Mouse (Mus musculus): ENCODE data around the gene Atp8a1. TPM values are rescaled to one million over a fixed set of nuclear protein-coding genes. Genes with fewer than 3 reads are reported as not detected.

Gene Atp8a1
- 31.3 and 37.8 TPM in 2 replicates for polyA plus RNA-seq (2016; fragmentation: Nextera tagmentation; extraction: Ambion mirVana)

DNA sequence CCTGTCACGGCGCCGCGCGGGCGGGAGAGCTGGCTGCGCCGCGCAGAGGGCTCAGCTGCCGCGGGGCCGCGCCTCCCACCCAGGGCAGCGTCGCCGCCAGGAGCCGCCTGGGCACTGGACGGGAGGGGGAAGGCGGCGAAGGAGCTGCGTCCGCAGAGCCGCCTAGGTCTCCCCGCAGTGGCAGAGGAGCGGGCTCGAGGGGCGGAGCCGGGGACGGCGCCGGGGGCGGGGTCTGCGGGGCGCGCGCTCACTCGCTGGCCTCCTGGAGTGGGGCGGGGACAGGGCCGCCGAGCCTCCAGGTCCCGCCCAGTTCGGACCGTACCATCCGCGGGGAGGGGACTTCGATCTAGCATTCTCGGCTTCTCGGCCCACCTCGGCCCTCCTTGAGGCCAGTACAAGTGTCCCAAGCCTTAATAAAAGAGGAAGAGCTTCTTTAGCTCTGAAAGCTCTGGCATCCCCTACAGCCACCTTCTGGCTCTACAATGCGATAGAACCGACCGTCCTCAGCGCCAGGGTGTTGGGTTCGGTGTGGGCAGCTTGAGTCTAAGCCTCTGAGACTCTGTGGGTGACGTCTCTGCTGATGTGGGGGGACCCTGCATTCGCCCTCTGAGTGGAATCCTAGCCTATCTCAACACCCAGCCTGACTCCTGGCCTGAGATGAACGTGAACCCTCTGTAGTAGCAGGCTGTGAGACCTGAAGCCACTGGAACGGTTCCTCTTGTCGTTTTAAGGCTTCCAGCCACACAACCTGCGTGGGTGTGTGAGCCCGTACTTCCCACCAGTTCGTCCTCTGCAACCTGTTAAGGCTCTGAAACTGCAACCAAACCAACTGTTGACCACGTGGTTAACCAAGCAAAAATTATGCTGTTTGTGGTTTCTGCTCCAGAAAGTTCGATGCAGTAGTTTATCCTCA lies at the start of gene Atp8a1:
Gene Atp8a1 (minus strand): TSS at position 182 of the 913 bp plus-strand sequence.
- no peaks in the 10 kb centered on the region for H3K36me3 ChIP-seq
- peak within 1 kb of the TSS; percentile 81 for H3K4me2 ChIP-seq (replicated peaks)
- ATAC-seq (ENCODE audit: low FRiP score, low read depth): peak; percentile 95
- WGBS: 1% methylated on average over 64 of the region's 64 CpGs
- H3K27ac ChIP-seq (replicated peaks): peak within 1 kb of the TSS; percentile 85
- H3K27me3 ChIP-seq: no peaks in the 10 kb centered on the region
- H3K9ac ChIP-seq (replicated peaks): peak within 1 kb of the TSS; percentile 79
- H3K4me1 ChIP-seq: peaks cover 39% of the 10 kb centered on the region
- H3K9me3 ChIP-seq: no peaks in the 10 kb centered on the region
- H3K4me3 ChIP-seq: peak within 1 kb of the TSS; percentile 86

DNA sequence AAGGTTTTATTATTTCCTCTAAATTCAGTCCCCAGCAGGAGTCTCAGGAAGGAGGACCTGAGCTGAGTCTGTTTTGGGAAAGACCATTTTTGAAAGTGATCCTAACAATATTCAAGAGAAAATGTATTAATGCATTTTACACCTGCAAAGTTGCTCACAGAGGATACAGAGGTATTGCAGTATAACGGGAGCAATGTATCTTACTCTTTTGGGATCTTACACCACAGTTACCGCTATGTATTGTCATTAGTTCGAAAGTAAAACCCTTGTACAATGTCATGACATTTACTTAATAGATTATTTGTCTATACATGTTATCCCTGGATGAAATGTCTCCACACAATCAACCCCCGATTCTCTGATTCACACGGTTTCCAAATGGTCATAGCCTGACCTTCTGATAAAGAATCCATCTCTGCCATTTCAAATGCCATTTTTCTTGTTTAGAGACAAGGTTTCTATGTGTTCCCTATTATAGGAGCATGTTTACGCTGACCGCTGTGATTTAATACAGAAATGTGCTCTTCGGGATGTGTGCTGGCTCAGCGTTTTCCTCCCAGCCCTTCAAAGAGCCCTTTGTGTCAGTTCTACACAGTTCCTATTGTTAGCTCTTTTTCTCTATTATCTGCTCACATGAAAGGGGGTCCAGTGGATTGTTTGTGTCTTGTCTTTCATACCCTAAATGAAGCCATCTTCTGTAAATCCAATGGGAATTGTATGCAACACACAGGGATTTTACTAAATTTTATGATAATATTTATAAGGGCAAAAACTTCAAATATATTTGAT lies 37.4 kb upstream of the Atp8a1 start:
- Histone ChIP-seq H3K27me3 (peaks cover 9% of the 10 kb centered on the region; the same call in 1 of the 2 replicates), H3K4me3 (no peak overlapping the region), H3K9me3 (no peaks in the 10 kb centered on the region), H3K36me3 (no peaks in the 10 kb centered on the region), H3K4me2 (replicated peaks) (0 out of 2 replicates have a peak overlapping the region, but pooled peaks have one; percentile 12), H3K27ac (replicated peaks) (no peak overlapping the region), H3K4me1 (0 out of 2 replicates have a peak, but pooled peaks cover 4% of the 10 kb centered on the region), H3K9ac (replicated peaks) (no peak overlapping the region)
- peak; percentile 60 for ATAC-seq (ENCODE audit: low FRiP score, low read depth)
- 45% methylated on average over 9 of the region's 9 CpGs for WGBS

DNA sequence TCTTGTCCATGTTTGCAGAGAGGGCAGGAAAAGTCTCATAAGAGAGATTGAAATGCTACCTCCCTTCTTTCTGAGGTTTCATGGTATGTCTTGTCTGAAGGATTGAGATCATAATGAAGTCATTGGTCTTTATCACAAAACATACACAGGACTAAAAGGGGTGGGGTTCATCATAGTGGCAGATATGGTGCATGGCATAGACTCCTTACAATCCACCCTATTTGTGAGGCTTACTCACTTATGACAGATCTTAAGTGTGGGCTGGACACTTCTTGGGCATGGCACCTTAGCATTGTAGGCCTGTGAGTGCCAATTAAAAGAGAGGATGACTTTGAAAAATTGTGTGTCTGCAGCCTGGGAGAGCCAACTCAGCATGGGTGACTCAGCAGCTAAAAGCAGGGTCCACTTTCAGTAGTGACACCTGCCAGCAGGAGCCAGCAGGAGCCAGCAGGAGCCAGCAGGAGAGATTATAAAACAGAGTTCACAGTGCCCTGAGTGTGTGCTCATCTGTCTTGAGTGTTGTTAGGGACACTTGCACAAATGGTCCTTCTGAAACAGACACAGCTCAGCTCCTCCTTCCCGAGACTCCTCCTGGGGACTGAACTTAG lies 36.4 kb upstream of the Atp8a1 start:
- H3K9ac ChIP-seq (replicated peaks): no peak overlapping the region
- H3K27me3 ChIP-seq: peaks cover 9% of the 10 kb centered on the region; the same call in 1 of the 2 replicates
- 58% methylated on average over 1 of the region's 1 CpGs for WGBS
- 0 out of 2 replicates have a peak, but pooled peaks cover 4% of the 10 kb centered on the region for H3K4me1 ChIP-seq
- no peaks in the 10 kb centered on the region for H3K36me3 ChIP-seq
- H3K27ac ChIP-seq (replicated peaks): no peak overlapping the region
- no peak overlapping the region for H3K4me2 ChIP-seq (replicated peaks)
- no peak overlapping the region for H3K4me3 ChIP-seq
- ATAC-seq (ENCODE audit: low FRiP score, low read depth): no peak
- no peaks in the 10 kb centered on the region for H3K9me3 ChIP-seq

DNA sequence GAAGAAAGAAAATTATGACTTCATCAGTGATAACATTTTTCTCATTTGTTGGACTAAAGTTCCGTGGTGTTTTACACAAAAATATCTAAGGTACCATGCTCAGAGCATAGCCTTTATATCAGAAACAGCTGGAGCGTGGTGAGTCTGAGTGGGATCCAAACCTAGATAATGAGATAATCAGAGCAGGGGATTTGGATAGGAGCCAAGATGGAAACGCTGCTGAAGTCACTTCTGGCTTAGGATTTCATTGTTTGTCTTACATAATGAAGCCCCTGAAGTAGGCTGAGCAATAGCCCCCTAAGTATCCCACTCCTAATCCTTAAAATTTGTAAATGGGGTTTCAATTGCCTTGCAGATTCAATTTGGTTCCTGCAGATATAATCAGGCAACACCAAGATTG lies 24.2 kb upstream of the Atp8a1 start:
- Histone ChIP-seq H3K27ac (replicated peaks) (no peak overlapping the region), H3K4me1 (no peaks in the 10 kb centered on the region), H3K9me3 (no peaks in the 10 kb centered on the region), H3K36me3 (no peaks in the 10 kb centered on the region), H3K4me3 (no peak overlapping the region), H3K27me3 (no peaks in the 10 kb centered on the region), H3K4me2 (replicated peaks) (no peak overlapping the region), H3K9ac (replicated peaks) (no peak overlapping the region)
- 0 out of 2 replicates have a peak, but pooled peaks have one; percentile 47 for ATAC-seq (ENCODE audit: low FRiP score, low read depth)
- 26% methylated on average over 3 of the region's 3 CpGs for WGBS

DNA sequence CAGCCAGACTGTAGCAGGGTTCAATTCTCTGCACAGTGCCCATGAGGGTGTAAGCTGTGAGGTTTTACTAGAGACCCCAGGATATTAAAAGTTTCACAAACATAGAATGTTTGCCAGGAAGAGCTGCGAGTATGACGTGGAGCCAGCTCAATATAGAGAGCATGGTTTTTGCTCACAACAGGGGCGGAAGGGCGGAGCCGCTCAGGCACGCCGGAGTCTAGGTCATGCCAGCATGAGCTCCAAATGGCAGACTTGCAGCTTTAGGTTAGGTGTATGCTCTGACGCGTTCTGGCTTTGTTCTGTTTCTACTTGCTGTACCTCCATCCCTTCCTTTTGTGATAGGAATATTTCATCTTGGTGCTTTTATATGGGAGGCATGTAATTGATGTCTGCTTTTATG lies 19.0 kb upstream of the Atp8a1 start:
- Histone ChIP-seq H3K27ac (replicated peaks) (no peak overlapping the region), H3K36me3 (no peaks in the 10 kb centered on the region), H3K9ac (replicated peaks) (no peak overlapping the region), H3K4me2 (replicated peaks) (no peak overlapping the region), H3K27me3 (0 out of 2 replicates have a peak, but pooled peaks cover 2% of the 10 kb centered on the region), H3K9me3 (no peaks in the 10 kb centered on the region), H3K4me1 (peaks cover 6% of the 10 kb centered on the region; the same call in 1 of the 2 replicates), H3K4me3 (no peak overlapping the region)
- WGBS: 83% methylated on average over 9 of the region's 9 CpGs
- ATAC-seq (ENCODE audit: low FRiP score, low read depth): no peak

DNA sequence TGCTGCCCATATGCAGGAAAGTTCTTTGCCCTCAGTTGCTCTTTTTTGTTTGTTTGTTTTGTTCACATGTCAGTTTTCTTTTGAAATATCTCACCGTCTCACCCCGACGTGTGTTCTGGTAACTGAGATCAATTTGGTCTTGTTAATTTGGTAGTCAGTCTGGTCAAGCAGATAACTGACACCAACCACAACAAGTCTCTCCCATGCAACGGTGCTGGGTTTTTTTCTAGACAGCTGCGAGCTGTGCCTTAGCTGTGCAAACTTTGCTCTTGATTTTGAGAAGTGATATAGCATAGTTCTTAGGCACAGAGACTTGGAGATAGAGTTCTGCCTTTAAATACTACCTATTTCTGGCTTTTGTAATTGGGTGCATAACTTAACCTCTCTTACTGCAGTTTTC lies 18.4 kb upstream of the Atp8a1 start:
- Histone ChIP-seq H3K9me3 (no peaks in the 10 kb centered on the region), H3K4me3 (no peak overlapping the region), H3K4me2 (replicated peaks) (no peak overlapping the region), H3K36me3 (no peaks in the 10 kb centered on the region), H3K4me1 (peaks cover 6% of the 10 kb centered on the region; the same call in 1 of the 2 replicates), H3K9ac (replicated peaks) (no peak overlapping the region), H3K27me3 (0 out of 2 replicates have a peak, but pooled peaks cover 2% of the 10 kb centered on the region), H3K27ac (replicated peaks) (no peak overlapping the region)
- no peak for ATAC-seq (ENCODE audit: low FRiP score, low read depth)
- 80% methylated on average over 5 of the region's 5 CpGs for WGBS

DNA sequence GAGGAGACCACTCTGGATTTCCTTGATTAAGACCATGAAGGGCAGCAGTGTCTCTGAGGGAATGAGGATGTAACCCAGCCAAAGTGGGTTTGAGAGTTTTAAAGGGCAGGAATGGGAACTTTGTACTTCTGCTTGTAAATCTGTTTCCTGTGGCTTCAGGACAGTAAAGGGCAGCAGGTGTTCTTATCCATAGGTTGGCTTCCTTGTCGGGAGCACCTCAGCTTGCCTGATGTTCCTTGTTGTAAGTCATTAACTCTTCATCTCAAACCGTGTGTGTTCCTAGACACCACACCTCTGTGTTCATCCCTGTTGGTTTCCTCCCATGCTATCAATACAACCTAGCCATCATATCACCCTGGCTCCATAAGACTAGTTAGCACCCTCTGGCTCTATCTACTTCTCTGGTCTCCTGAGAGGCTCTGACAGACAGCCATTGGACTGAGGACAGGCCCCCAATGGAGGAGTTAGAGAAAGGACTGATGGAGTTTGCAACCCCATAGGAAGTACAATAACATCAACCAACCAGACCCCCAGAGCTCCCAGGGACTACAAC lies 17.4 kb upstream of the Atp8a1 start:
- 83% methylated on average over 2 of the region's 2 CpGs for WGBS
- H3K4me3 ChIP-seq: no peak overlapping the region
- H3K27ac ChIP-seq (replicated peaks): no peak overlapping the region
- peaks cover 6% of the 10 kb centered on the region; the same call in 1 of the 2 replicates for H3K4me1 ChIP-seq
- H3K9me3 ChIP-seq: no peaks in the 10 kb centered on the region
- no peak overlapping the region for H3K9ac ChIP-seq (replicated peaks)
- H3K36me3 ChIP-seq: no peaks in the 10 kb centered on the region
- H3K4me2 ChIP-seq (replicated peaks): no peak overlapping the region
- H3K27me3 ChIP-seq: 0 out of 2 replicates have a peak, but pooled peaks cover 2% of the 10 kb centered on the region
- ATAC-seq (ENCODE audit: low FRiP score, low read depth): no peak

DNA sequence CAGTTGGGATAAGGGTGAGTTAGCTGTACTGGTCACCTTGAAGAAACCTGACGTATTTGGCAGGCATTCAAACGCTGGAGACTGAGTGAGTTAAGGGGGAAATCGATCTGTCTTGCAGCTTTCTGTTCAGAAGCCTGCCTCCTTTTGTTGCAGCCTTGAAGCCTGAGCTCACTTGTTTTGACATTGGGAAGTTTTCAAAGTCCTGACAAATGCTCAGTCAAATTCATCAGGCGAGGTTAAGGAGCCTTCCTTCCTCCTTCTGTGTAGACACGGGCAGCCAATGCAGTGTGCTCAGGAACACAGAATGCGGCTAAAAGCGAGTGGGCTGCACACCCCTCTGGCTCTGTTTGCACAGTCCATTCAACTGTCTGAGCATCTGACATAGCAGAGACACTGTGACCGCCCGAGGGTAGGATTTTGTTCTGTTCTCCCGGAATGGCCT lies 16.7 kb upstream of the Atp8a1 start:
- H3K36me3 ChIP-seq: no peaks in the 10 kb centered on the region
- 0 out of 2 replicates have a peak, but pooled peaks cover 2% of the 10 kb centered on the region for H3K27me3 ChIP-seq
- H3K4me2 ChIP-seq (replicated peaks): no peak overlapping the region
- H3K4me1 ChIP-seq: peaks cover 6% of the 10 kb centered on the region; the same call in 1 of the 2 replicates
- no peak overlapping the region for H3K9ac ChIP-seq (replicated peaks)
- H3K4me3 ChIP-seq: no peak overlapping the region
- no peaks in the 10 kb centered on the region for H3K9me3 ChIP-seq
- peak; percentile 67; the same call in 1 of the 2 replicates for ATAC-seq (ENCODE audit: low FRiP score, low read depth)
- WGBS: 50% methylated on average over 10 of the region's 10 CpGs
- no peak overlapping the region for H3K27ac ChIP-seq (replicated peaks)

DNA sequence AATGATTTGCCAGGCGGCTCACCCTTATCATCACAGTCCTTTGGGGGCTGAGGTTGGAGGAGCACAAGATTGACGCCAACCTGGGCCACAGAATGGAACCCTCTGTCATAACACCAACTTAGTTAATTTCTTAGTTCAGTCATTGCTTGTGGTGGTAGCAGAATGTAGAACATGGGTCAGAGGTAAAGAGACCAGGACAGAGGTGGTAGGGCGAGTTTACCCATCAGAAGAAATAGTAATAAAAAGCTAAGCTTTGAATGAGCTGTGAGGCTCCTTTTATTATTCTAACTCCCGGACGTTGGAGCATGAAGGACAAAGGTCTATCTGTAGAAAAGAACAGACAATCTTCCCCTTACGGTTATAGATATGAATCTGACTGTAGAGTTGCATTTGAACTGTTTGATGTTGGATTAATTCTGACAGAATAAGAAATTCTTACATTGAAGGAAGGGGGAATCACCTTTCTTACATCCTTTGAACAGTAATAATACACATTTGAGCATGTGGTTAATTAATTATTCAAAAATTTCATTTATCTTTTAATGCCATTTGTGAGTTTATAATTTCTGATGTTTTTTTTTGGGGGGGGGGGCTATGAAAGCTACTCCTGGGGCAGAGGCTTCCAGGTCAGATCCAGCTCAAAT lies 7.9 kb upstream of the Atp8a1 start:
- ATAC-seq (ENCODE audit: low FRiP score, low read depth): no peak
- WGBS: 82% methylated on average over 6 of the region's 6 CpGs

DNA sequence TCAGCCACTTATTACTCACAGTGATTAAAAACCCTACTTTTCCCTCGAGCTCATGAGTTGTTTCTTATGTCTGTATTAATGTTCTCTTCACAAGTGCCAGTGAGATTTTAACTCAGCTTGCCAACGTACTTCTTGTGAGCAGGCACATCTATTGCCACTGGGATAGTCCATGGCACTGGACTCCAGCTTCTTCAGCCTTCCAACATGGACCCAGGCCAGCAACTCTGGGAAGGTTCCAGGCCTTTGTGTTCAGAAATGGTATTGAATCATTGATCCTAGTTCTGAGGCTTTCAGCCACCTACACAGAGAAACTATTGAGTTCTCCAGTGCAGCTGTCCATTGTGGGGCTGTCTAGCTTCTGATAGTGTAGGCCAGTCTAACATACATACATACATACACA lies 5.6 kb upstream of the Atp8a1 start:
- Histone ChIP-seq H3K36me3 (no peaks in the 10 kb centered on the region), H3K4me2 (replicated peaks) (no peak overlapping the region), H3K27me3 (no peaks in the 10 kb centered on the region), H3K9ac (replicated peaks) (no peak overlapping the region), H3K4me1 (peaks cover 9% of the 10 kb centered on the region), H3K9me3 (no peaks in the 10 kb centered on the region), H3K27ac (replicated peaks) (no peak overlapping the region), H3K4me3 (no peak overlapping the region)
- WGBS: 72% methylated on average over 2 of the region's 2 CpGs
- ATAC-seq (ENCODE audit: low FRiP score, low read depth): no peak

More for the DNA sequence above, 7.9 kb upstream of the Atp8a1 start:
- no peak overlapping the region for H3K4me3 ChIP-seq
- H3K4me1 ChIP-seq: no peaks in the 10 kb centered on the region
- H3K36me3 ChIP-seq: no peaks in the 10 kb centered on the region
- H3K9me3 ChIP-seq: no peaks in the 10 kb centered on the region
- no peak overlapping the region for H3K27ac ChIP-seq (replicated peaks)
- H3K9ac ChIP-seq (replicated peaks): no peak overlapping the region
- no peaks in the 10 kb centered on the region for H3K27me3 ChIP-seq
- H3K4me2 ChIP-seq (replicated peaks): no peak overlapping the region

DNA sequence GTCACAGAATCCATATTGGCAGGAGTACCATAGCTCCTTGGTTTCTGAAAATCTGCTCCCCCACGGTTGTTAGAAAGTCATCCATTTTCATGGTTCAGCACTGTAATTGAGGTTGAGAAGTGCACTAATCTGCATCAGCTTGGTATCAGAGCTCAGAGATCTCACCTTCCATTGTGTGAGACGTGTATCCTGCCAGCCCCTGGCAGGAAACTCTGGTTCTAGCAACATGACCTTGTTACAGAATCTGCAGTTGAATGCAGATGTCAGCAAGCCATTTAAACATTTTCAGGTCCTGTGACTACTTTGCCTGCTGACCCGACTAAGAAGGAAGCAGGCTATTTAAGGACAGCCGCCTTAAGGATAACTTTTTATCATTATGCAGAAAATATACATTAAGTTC lies 2.2 kb upstream of the Atp8a1 start:
- Histone ChIP-seq H3K9ac (replicated peaks) (no peak overlapping the region), H3K4me1 (peaks cover 30% of the 10 kb centered on the region), H3K4me3 (no peak overlapping the region), H3K9me3 (no peaks in the 10 kb centered on the region), H3K4me2 (replicated peaks) (no peak overlapping the region), H3K27ac (replicated peaks) (no peak overlapping the region), H3K27me3 (no peaks in the 10 kb centered on the region), H3K36me3 (no peaks in the 10 kb centered on the region)
- 82% methylated on average over 4 of the region's 4 CpGs for WGBS
- ATAC-seq (ENCODE audit: low FRiP score, low read depth): no peak

All from midbrain, embryonic 12.5 days (tissue).